Mouse (Mus musculus): Measurements from ENCODE around the gene Capns1. TPM values are rescaled to one million over a fixed set of nuclear protein-coding genes. Genes with fewer than 3 reads are reported as not detected.
"Not testable (repeated sequence)": the region's sequence is repeated elsewhere in the genome, so short reads cannot be mapped to it uniquely, and the experiment has no call there.

Capns1 gene
- polyA plus RNA-seq, 1 experiment from 2014 or later = 51.3 TPM

- Histone ChIP-seq H3K4me2 (no peak overlapping the region), H3K36me3 (replicated peaks) (peaks cover 32% of the 10 kb centered on the region), H3K4me3 (replicated peaks) (no peak overlapping the region), H3K9ac (no peak overlapping the region), H3K27me3 (no peaks in the 10 kb centered on the region), H3K4me1 (peaks cover 10% of the 10 kb centered on the region), H3K27ac (no peak overlapping the region), H3K9me3 (no peaks in the 10 kb centered on the region)
- ATAC-seq (ENCODE audit: low FRiP score) = no peak
- 72% methylated on average over 13 of the region's 13 CpGs for WGBS
These were observed 13.8 kb downstream of the Capns1 start for GRCm38 (mm10) chr7:30184641-30185348.

DNA sequence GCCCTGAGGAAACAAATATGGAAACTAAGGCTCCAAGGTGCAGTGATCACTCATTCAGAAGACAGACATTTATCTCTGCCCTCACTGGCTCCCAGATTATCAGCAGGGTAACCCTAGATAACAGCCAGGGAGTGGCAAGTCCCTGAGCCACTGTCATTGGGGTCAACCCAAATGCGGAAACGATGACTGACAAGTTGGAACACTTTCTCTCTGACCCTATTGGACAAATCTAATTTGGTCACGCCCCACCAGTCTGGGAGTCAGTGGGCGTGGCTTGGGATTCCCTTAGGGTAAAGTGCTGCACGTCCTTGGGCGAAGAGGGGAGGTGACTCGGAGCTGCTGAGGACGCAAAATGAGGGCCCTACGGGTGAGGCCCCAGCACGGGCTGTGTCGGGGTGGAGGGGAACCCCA, 14.7 kb downstream of the Capns1 start, which contains the start of gene Cox7a1:
Cox7a1 (plus strand) TSS at position 266 of the 411 bp plus-strand sequence.
- no peak within 1 kb of the TSS for H3K27ac ChIP-seq
- H3K9me3 ChIP-seq = no peaks in the 10 kb centered on the region
- peak within 1 kb of the TSS; percentile 48 for H3K4me2 ChIP-seq
- 0% methylated on average over 11 of the region's 11 CpGs for WGBS
- peak; percentile 72 for ATAC-seq (ENCODE audit: low FRiP score)
- H3K9ac ChIP-seq = no peak within 1 kb of the TSS
- H3K27me3 ChIP-seq = no peaks in the 10 kb centered on the region
- H3K4me1 ChIP-seq = peaks cover 10% of the 10 kb centered on the region
- peak within 1 kb of the TSS; percentile 11; the same call in 1 of the 2 replicates for H3K4me3 ChIP-seq (replicated peaks)
- H3K36me3 ChIP-seq (replicated peaks) = peaks cover 28% of the 10 kb centered on the region

GRCm38 (mm10) chr7:30183189-30183588, 15.4 kb downstream of the Capns1 start:
- H3K4me3 ChIP-seq (replicated peaks); H3K27me3 ChIP-seq; ATAC-seq (ENCODE audit: low FRiP score); H3K4me2 ChIP-seq; H3K27ac ChIP-seq; H3K9ac ChIP-seq; H3K9me3 ChIP-seq: not testable (repeated sequence)
- H3K36me3 ChIP-seq (replicated peaks) = peaks cover 28% of the 10 kb centered on the region
- WGBS = 70% methylated on average over 7 of the region's 7 CpGs
- H3K4me1 ChIP-seq = peaks cover 10% of the 10 kb centered on the region

- H3K27me3 ChIP-seq; ATAC-seq (ENCODE audit: low FRiP score); H3K9ac ChIP-seq; H3K4me3 ChIP-seq (replicated peaks); H3K27ac ChIP-seq; H3K4me2 ChIP-seq; H3K9me3 ChIP-seq: not testable (repeated sequence)
- H3K4me1 ChIP-seq = peaks cover 10% of the 10 kb centered on the region
- 93% methylated on average over 10 of the region's 10 CpGs for WGBS
- peaks cover 26% of the 10 kb centered on the region for H3K36me3 ChIP-seq (replicated peaks)
These were observed 16.7 kb downstream of the Capns1 start for GRCm38 (mm10) chr7:30181929-30182328.

DNA sequence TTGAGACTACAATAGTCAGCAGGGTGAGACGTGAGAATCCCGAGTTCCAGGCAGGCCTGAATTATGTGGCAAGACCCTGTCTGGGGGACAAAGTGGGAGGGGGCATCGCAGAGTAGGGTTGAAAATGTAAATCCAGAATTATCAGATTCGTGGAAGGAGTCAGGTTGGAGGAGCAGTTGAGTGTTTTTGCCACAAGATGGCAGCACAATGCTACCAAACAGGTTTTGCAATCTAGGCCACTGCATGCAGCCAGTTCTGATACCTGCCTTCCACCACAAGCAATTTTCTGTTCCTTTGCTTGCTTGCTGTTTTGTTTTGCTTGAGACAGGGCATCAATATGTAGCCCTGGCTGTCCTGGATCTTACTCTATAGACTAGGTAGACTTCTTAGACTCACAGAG, 17.3 kb downstream of the Capns1 start:
- H3K27ac ChIP-seq = no peak overlapping the region; the same call in 1 of the 2 replicates
- H3K4me1 ChIP-seq = peaks cover 10% of the 10 kb centered on the region
- ATAC-seq (ENCODE audit: low FRiP score) = peak; percentile 45; the same call in 1 of the 2 replicates
- H3K4me3 ChIP-seq (replicated peaks) = no peak overlapping the region
- H3K9ac ChIP-seq = no peak overlapping the region
- H3K9me3 ChIP-seq = no peaks in the 10 kb centered on the region
- H3K36me3 ChIP-seq (replicated peaks) = peaks cover 26% of the 10 kb centered on the region
- no peak overlapping the region for H3K4me2 ChIP-seq
- H3K27me3 ChIP-seq = no peaks in the 10 kb centered on the region
- 6% methylated on average over 4 of the region's 4 CpGs for WGBS

DNA sequence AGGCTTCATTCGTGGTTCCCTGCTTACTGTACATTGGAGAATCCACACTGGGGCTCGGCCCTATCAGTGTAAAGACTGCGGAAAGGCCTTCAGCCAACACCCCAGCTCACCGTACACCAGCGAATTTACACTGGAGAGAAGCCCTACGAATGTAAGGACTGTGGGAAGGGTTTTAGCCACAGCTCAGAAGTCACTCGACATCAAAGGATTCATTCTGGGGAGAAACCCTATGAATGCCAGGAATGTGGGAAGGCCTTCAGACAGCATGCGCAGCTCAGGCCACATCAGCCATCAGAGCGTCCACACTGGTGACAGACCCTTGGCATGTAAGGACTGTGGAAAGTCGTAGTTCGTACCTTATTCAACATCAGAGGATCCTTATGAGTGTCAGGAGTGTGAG, 20.4 kb downstream of the Capns1 start:
- no peak overlapping the region for H3K4me3 ChIP-seq (replicated peaks)
- H3K4me1 ChIP-seq = no peaks in the 10 kb centered on the region
- H3K36me3 ChIP-seq (replicated peaks) = peaks cover 24% of the 10 kb centered on the region
- no peaks in the 10 kb centered on the region for H3K27me3 ChIP-seq
- no peak overlapping the region for H3K9ac ChIP-seq
- WGBS = 88% methylated on average over 11 of the region's 11 CpGs
- no peaks in the 10 kb centered on the region for H3K9me3 ChIP-seq
- H3K27ac ChIP-seq = no peak overlapping the region
- H3K4me2 ChIP-seq = no peak overlapping the region
- no peak for ATAC-seq (ENCODE audit: low FRiP score)

DNA sequence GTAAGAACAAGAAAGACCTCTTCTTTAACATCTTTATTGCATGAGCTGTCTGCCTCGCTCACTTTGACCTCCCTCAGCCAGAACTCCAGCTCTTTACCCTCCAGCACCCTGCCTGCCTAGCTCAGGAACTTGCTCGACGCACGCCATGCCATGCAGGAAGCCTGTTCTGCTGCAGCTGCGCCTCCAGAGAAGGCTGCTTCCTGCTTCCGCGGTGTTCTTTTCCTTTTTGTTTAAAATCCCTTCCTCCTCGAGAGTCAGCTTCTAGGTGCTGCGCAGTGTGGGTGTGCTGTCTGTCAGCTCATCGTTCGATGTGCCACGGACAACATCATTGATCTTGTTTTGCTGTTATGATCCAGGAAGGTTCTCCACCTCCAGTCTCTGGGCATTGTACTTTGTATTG, 22.1 kb downstream of the Capns1 start:
- H3K36me3 ChIP-seq (replicated peaks) = peaks cover 24% of the 10 kb centered on the region
- H3K4me2 ChIP-seq = no peak overlapping the region
- no peaks in the 10 kb centered on the region for H3K9me3 ChIP-seq
- no peaks in the 10 kb centered on the region for H3K27me3 ChIP-seq
- 88% methylated on average over 12 of the region's 12 CpGs for WGBS
- H3K9ac ChIP-seq = no peak overlapping the region
- no peaks in the 10 kb centered on the region for H3K4me1 ChIP-seq
- H3K27ac ChIP-seq = no peak overlapping the region
- ATAC-seq (ENCODE audit: low FRiP score) = no peak
- H3K4me3 ChIP-seq (replicated peaks) = no peak overlapping the region

DNA sequence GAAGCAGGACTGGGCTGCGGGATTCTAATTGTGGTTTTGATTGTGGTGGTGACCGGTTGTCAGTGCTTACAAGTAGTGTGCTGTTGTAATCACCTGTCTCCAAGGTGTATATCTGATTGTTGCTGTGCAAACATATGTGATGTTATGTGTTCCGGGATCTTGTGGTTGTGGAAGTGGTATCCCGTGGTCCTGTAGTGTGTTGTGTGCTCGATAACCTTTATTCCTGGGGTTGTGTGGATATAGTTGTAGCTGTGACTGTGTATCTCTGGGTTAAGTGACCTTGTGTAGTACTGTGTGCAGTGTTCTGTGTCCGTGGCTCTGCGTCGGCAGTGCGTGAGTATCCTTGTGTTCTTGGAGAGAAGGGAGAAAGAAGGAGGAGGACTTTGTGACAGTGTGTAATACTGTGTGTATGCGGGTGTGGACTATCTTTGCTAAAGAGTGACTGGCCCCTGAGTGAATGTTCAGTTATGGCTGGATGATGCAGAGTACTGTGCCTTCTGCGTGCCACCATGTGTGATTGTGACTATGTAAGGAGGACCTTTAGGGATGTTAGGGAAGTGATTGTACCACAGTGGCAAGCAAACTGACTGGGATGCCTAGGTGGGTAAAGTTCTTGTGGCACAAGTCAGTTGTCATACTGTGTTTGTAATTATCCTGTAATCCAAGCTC, 28.2 kb downstream of the Capns1 start:
- peak overlapping the region; percentile 70 for H3K4me2 ChIP-seq
- H3K4me1 ChIP-seq = peaks cover 12% of the 10 kb centered on the region
- peaks cover 28% of the 10 kb centered on the region for H3K9me3 ChIP-seq
- H3K27ac ChIP-seq = no peak overlapping the region
- ATAC-seq (ENCODE audit: low FRiP score) = peak; percentile 39; the same call in 1 of the 2 replicates
- peak overlapping the region; percentile 69 for H3K4me3 ChIP-seq (replicated peaks)
- H3K9ac ChIP-seq = peak overlapping the region; percentile 78
- WGBS = 29% methylated on average over 11 of the region's 11 CpGs
- H3K36me3 ChIP-seq (replicated peaks) = peaks cover 25% of the 10 kb centered on the region
- H3K27me3 ChIP-seq = no peaks in the 10 kb centered on the region

DNA sequence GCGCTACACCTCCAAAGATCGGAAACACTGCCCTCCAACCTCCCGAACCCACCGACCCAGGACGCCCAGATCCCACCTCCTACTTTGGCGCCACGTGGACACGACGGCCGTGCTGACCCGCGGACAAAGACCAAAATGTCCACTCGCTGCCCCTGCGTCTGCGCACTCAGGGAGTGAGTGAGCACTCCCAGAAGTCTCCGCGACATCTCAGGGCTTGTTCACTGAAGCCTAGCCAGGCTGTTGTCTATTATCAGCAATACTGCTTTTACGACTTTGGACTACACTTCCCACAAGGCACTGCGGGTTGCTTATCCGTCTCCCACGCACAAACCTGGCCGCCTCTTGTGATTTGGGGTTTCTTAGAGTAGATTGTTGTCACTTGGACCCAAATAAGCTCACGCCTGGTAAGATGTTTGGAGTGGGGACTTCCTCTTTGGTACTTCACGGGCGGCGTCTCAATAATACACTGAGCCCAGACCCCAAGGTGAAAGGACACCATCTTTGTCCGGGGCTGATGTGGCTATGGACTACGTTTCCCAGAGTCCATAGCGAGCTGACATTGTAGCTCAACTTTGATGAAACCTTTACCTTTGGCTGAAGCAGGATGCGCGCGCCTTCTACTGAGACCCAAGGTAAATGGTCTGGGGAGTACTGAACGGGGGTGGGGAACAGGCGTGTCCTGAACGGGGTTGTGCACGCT, 28.9 kb downstream of the Capns1 start, which contains the start of gene Zfp146:
Zfp146 (minus strand) TSS at position 168 of the 700 bp plus-strand sequence.
- Histone ChIP-seq H3K9me3 (peaks cover 35% of the 10 kb centered on the region), H3K27ac (peak within 1 kb of the TSS; percentile 91), H3K27me3 (no peaks in the 10 kb centered on the region), H3K4me2 (peak within 1 kb of the TSS; percentile 70), H3K4me3 (replicated peaks) (peak within 1 kb of the TSS; percentile 69), H3K9ac (peak within 1 kb of the TSS; percentile 78), H3K4me1 (peaks cover 12% of the 10 kb centered on the region), H3K36me3 (replicated peaks) (peaks cover 32% of the 10 kb centered on the region)
- peak; percentile 96 for ATAC-seq (ENCODE audit: low FRiP score)
- WGBS = under 1% methylated on average over 36 of the region's 36 CpGs

DNA sequence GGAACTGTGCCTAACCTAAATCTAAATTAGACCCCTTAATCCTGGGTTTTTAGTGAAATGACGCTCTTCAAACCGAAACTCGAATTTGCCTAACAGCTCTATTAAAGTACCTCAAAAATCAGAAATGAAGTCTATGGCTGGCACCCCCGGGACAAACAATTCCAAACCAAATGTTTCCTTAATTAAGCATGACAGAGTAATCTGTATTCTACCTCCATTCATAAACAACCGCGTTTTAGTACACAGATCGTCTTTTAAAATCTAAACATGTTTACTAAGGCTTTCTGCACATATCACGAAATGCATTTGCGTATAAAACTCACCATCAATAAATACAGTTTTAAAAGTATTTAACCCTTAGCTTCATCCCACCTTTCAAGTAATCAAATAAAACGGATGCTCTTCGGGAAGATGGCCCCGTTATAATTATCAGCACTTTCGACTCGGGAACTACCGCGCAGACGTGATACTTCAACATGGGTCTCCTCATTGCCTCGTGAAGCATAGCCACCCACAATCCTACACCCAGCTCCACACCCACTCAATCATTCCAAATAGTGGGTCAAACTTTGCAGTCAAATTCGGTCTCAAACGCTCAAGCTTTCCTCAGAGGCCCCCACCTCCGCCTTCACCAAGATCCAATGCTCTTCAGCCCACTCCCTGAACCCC, 29.6 kb downstream of the Capns1 start:
- Histone ChIP-seq H3K4me1 (peaks cover 12% of the 10 kb centered on the region), H3K27ac (peak overlapping the region; percentile 91), H3K9ac (peak overlapping the region; percentile 78), H3K27me3 (no peaks in the 10 kb centered on the region), H3K9me3 (peaks cover 42% of the 10 kb centered on the region), H3K4me3 (replicated peaks) (peak overlapping the region; percentile 69), H3K36me3 (replicated peaks) (peaks cover 37% of the 10 kb centered on the region), H3K4me2 (peak overlapping the region; percentile 70)
- ATAC-seq (ENCODE audit: low FRiP score) = no peak; the same call in 1 of the 2 replicates
- WGBS = 4% methylated on average over 21 of the region's 21 CpGs

DNA sequence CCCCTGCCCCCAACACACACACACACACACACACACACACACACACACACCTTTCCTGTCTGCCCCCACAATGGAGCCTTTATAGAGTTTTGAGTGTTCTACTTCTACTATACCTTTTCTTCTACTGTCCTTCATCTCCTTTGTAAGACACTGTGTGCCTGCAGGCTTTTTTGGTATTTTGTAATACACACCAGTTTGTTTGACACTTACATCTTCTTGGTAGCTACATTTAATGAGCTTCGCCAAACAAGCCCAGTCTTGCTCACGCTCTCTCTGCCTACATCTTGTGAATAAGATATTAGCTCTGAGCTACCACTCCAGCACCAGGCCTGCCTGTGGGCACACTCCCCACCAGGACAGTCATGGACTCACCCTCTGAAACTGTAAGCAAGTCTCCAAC, 33.9 kb downstream of the Capns1 start:
- Histone ChIP-seq H3K4me3 (replicated peaks) (no peak overlapping the region), H3K27me3 (no peaks in the 10 kb centered on the region), H3K36me3 (replicated peaks) (peaks cover 78% of the 10 kb centered on the region), H3K9ac (no peak overlapping the region), H3K27ac (no peak overlapping the region), H3K4me1 (peaks cover 3% of the 10 kb centered on the region; the same call in 1 of the 2 replicates), H3K4me2 (no peak overlapping the region), H3K9me3 (peaks cover 82% of the 10 kb centered on the region)
- 99% methylated on average over 2 of the region's 2 CpGs for WGBS
- no peak for ATAC-seq (ENCODE audit: low FRiP score)

DNA sequence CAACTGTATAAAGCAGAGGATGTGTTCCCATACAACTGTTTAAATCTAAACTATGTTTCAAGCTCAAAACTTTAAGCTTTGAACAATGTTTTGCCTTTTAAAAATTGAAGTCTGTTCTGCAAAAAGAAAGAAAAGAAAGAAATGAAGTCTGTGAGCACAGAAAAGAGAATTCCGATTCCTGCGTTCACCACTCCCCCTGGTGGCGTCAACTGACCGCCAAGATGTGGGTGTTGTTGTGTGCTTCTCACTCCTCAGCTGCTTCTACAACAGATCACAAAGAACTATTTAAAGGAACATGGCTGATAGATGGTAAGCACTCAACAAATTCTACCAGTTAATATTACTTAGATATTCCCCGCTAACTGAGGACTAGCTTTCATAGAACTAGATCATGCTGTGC, 35.5 kb downstream of the Capns1 start:
- H3K9me3 ChIP-seq = peaks cover 95% of the 10 kb centered on the region
- H3K9ac ChIP-seq = no peak overlapping the region
- no peak overlapping the region for H3K27ac ChIP-seq
- H3K4me2 ChIP-seq = no peak overlapping the region
- peaks cover 94% of the 10 kb centered on the region for H3K36me3 ChIP-seq (replicated peaks)
- no peaks in the 10 kb centered on the region for H3K27me3 ChIP-seq
- no peak overlapping the region for H3K4me3 ChIP-seq (replicated peaks)
- no peaks in the 10 kb centered on the region; the same call in 1 of the 2 replicates for H3K4me1 ChIP-seq
- ATAC-seq (ENCODE audit: low FRiP score) = no peak
- WGBS = 97% methylated on average over 5 of the region's 5 CpGs

Data from forebrain, embryonic 12.5 days (tissue).